Mouse (Mus musculus): ENCODE measurements around the gene Ifi205.

- TF ChIP-seq CTCF (IDR thresholded peaks at IDR 0.05; ENCODE audit: control insufficient read depth, insufficient read depth, insufficient replicate concordance, low read depth, low read length), result no peak
- TF ChIP-seq POLR2A (IDR thresholded peaks at IDR 0.05; ENCODE audit: control insufficient read depth, low read depth, low read length), result no peak
Observed at GRCm38 (mm10) chr1:174052981-174053380, 21.4 kb upstream of the Ifi205 start.
